Mouse (Mus musculus) limb, embryonic 12.5 days (tissue): ENCODE measurements at regions not wholly inside any gene's neighbourhood (a gene's known extent, or its start where the extent isn't known, plus 50 kb on each side); places are given as distances from the start of the nearest gene placed in this dataset.

ENCODE experiments used
- ATAC-seq: fragments of 200-750 bp; cut with Nextera tagmentation; 2 replicates; pipeline ENCODE4 v1.8.0; 2017; ENCODE audit warnings: low read depth, moderate TSS enrichment; ENCODE audit not compliant: insufficient number of reproducible peaks, insufficient read depth, low FRiP score, low TSS enrichment
- H3K27ac ChIP-seq: fragments of 300-500 bp; sonication (generic); 2 replicates; pipeline ENCODE4 v1.5.1; 2016; ENCODE audit warnings: mild to moderate bottlenecking, moderate library complexity
- H3K27me3 ChIP-seq: fragments of 300-500 bp; sonication (generic); 2 replicates; pipeline ENCODE4 v1.6.1; 2016; ENCODE audit warnings: mild to moderate bottlenecking, moderate library complexity
- H3K36me3 ChIP-seq: fragments of 300-500 bp; sonication (generic); 2 replicates; pipeline ENCODE4 v1.6.1; 2016; ENCODE audit warnings: mild to moderate bottlenecking, moderate library complexity
- H3K4me1 ChIP-seq: fragments of 300-500 bp; sonication (generic); replicated peaks from 2 replicates; pipeline ENCODE4 v1.6.1; 2016
- H3K4me2 ChIP-seq: fragments of 300-500 bp; sonication (generic); 2 replicates; pipeline ENCODE4 v1.6.1; 2016; ENCODE audit warnings: mild to moderate bottlenecking, moderate library complexity
- H3K4me3 ChIP-seq: fragments of 300-500 bp; sonication (generic); replicated peaks from 2 replicates; pipeline ENCODE4 v1.5.1; 2016; ENCODE audit warnings: mild to moderate bottlenecking
- H3K9ac ChIP-seq: fragments of 300-500 bp; sonication (generic); replicated peaks from 2 replicates; pipeline ENCODE4 v1.6.1; 2016; ENCODE audit warnings: mild to moderate bottlenecking, moderate library complexity
- H3K9me3 ChIP-seq: fragments of 300-500 bp; sonication (generic); 2 replicates; pipeline ENCODE4 v1.6.1; 2016; ENCODE audit warnings: mild to moderate bottlenecking, moderate library complexity
- WGBS: fragments of 180-500 bp; shearing (Covaris S2); methylation state at CpG from one replicate; pipeline ENCODE4 v1.1.7; 2016; 5-methylcytosine and 5-hydroxymethylcytosine counted together

- Histone ChIP-seq H3K4me3 (no peak overlapping the region), H3K4me2 (no peak overlapping the region), H3K9me3 (peaks cover 6% of the 10 kb centered on the region; the same call in 1 of the 2 replicates), H3K27me3 (no peaks in the 10 kb centered on the region), H3K9ac (no peak overlapping the region), H3K36me3 (no peaks in the 10 kb centered on the region), H3K27ac (no peak overlapping the region), H3K4me1 (no peaks in the 10 kb centered on the region; the same call in 1 of the 2 replicates)
- WGBS: 77% methylated on average over 18 of the region's 18 CpGs
- no peak for ATAC-seq
These were observed 1281.4 kb upstream of the A1bg start for GRCm38 (mm10) chr15:62203951-62204905.

- Histone ChIP-seq H3K9ac (no peak overlapping the region), H3K4me3 (no peak overlapping the region), H3K4me2 (no peak overlapping the region), H3K27me3 (no peaks in the 10 kb centered on the region), H3K27ac (no peak overlapping the region), H3K4me1 (no peaks in the 10 kb centered on the region; the same call in 1 of the 2 replicates), H3K36me3 (no peaks in the 10 kb centered on the region), H3K9me3 (peaks cover 6% of the 10 kb centered on the region; the same call in 1 of the 2 replicates)
- 82% methylated on average over 10 of the region's 10 CpGs for WGBS
- no peak for ATAC-seq
These were observed 1280.1 kb upstream of the A1bg start for GRCm38 (mm10) chr15:62202781-62203375.

- Histone ChIP-seq H3K4me3 (no peak overlapping the region), H3K27me3 (no peaks in the 10 kb centered on the region), H3K36me3 (no peaks in the 10 kb centered on the region), H3K27ac (no peak overlapping the region), H3K9me3 (peaks cover 6% of the 10 kb centered on the region; the same call in 1 of the 2 replicates), H3K4me1 (no peaks in the 10 kb centered on the region), H3K4me2 (no peak overlapping the region), H3K9ac (no peak overlapping the region)
- WGBS: 89% methylated on average over 6 of the region's 6 CpGs
- no peak for ATAC-seq
These were observed 1275.9 kb upstream of the A1bg start for GRCm38 (mm10) chr15:62198721-62199120.

GRCm38 (mm10) chr15:62198194-62198593 is 1275.4 kb upstream of the A1bg start:
- no peak overlapping the region for H3K27ac ChIP-seq
- no peak for ATAC-seq
- WGBS: 91% methylated on average over 4 of the region's 4 CpGs

GRCm38 (mm10) chr15:62195440-62195839 is 1272.6 kb upstream of the A1bg start:
- Histone ChIP-seq H3K36me3 (no peaks in the 10 kb centered on the region), H3K27me3 (no peaks in the 10 kb centered on the region), H3K4me1 (no peaks in the 10 kb centered on the region), H3K4me2 (no peak overlapping the region), H3K4me3 (no peak overlapping the region), H3K9ac (no peak overlapping the region), H3K27ac (no peak overlapping the region), H3K9me3 (no peaks in the 10 kb centered on the region)
- 61% methylated on average over 5 of the region's 5 CpGs for WGBS
- no peak for ATAC-seq

More at GRCm38 (mm10) chr15:62198194-62198593, 1275.4 kb upstream of the A1bg start:
- Histone ChIP-seq H3K9ac (no peak overlapping the region), H3K4me1 (no peaks in the 10 kb centered on the region), H3K4me3 (no peak overlapping the region), H3K36me3 (no peaks in the 10 kb centered on the region), H3K4me2 (no peak overlapping the region), H3K9me3 (peaks cover 6% of the 10 kb centered on the region; the same call in 1 of the 2 replicates), H3K27me3 (no peaks in the 10 kb centered on the region)

GRCm38 (mm10) chr15:62192706-62193105 is 1269.9 kb upstream of the A1bg start:
- Histone ChIP-seq H3K27ac (no peak overlapping the region), H3K9me3 (no peaks in the 10 kb centered on the region), H3K9ac (no peak overlapping the region), H3K4me1 (no peaks in the 10 kb centered on the region), H3K36me3 (no peaks in the 10 kb centered on the region), H3K27me3 (no peaks in the 10 kb centered on the region), H3K4me3 (no peak overlapping the region), H3K4me2 (no peak overlapping the region)
- ATAC-seq: no peak
- WGBS: 82% methylated on average over 1 of the region's 1 CpGs

GRCm38 (mm10) chr15:62191641-62192040 is 1268.8 kb upstream of the A1bg start:
- Histone ChIP-seq H3K27me3 (no peaks in the 10 kb centered on the region), H3K36me3 (no peaks in the 10 kb centered on the region), H3K4me3 (no peak overlapping the region), H3K27ac (no peak overlapping the region), H3K4me2 (no peak overlapping the region), H3K9me3 (no peaks in the 10 kb centered on the region), H3K4me1 (no peaks in the 10 kb centered on the region), H3K9ac (no peak overlapping the region)
- 90% methylated on average over 1 of the region's 1 CpGs for WGBS
- ATAC-seq: no peak

- Histone ChIP-seq H3K9me3 (no peaks in the 10 kb centered on the region), H3K36me3 (no peaks in the 10 kb centered on the region), H3K4me3 (no peak overlapping the region), H3K4me1 (no peaks in the 10 kb centered on the region), H3K4me2 (no peak overlapping the region), H3K27me3 (no peaks in the 10 kb centered on the region), H3K9ac (no peak overlapping the region), H3K27ac (no peak overlapping the region)
- WGBS: 88% methylated on average over 5 of the region's 5 CpGs
- ATAC-seq: no peak
These were observed 1268.3 kb upstream of the A1bg start for GRCm38 (mm10) chr15:62190977-62191614.

- WGBS: 88% methylated on average over 5 of the region's 5 CpGs
- H3K9ac ChIP-seq: no peak overlapping the region
- no peaks in the 10 kb centered on the region for H3K27me3 ChIP-seq
- ATAC-seq: no peak
- no peak overlapping the region for H3K4me2 ChIP-seq
- no peaks in the 10 kb centered on the region for H3K4me1 ChIP-seq
- H3K36me3 ChIP-seq: no peaks in the 10 kb centered on the region
- no peak overlapping the region for H3K4me3 ChIP-seq
- no peak overlapping the region for H3K27ac ChIP-seq
- H3K9me3 ChIP-seq: no peaks in the 10 kb centered on the region
These were observed 1267.6 kb upstream of the A1bg start for GRCm38 (mm10) chr15:62190224-62190910.

- Histone ChIP-seq H3K4me1 (no peaks in the 10 kb centered on the region), H3K27ac (no peak overlapping the region), H3K36me3 (no peaks in the 10 kb centered on the region), H3K4me3 (no peak overlapping the region), H3K9ac (no peak overlapping the region), H3K27me3 (no peaks in the 10 kb centered on the region), H3K4me2 (no peak overlapping the region), H3K9me3 (no peaks in the 10 kb centered on the region)
- ATAC-seq: no peak
- 86% methylated on average over 14 of the region's 14 CpGs for WGBS
These were observed 1266.9 kb upstream of the A1bg start for GRCm38 (mm10) chr15:62189565-62190181.
